Mouse (Mus musculus) embryo, embryonic 10.5 days (tissue): ENCODE measurements around the gene Dok3.

ENCODE experiments used
- DNase-seq: peaks from one replicate; pipeline ENCODE4 v3.0.0-alpha.2; 2015; ENCODE audit warnings: low spot score

The Dok3 gene

GRCm38 (mm10) chr13:55540933-55541332 lies 11.8 kb upstream of the Dok3 start:
- DNase-seq: no peak

- peak; percentile 99 for DNase-seq
Measured at GRCm38 (mm10) chr13:55536194-55537175, 7.4 kb upstream of the Dok3 start, which contains the start of gene Ddx41. Gene Ddx41 (minus strand): TSS chr13:55536658.

- DNase-seq: no peak
Measured at GRCm38 (mm10) chr13:55535796-55536193, 6.7 kb upstream of the Dok3 start.

- DNase-seq: no peak
Measured at GRCm38 (mm10) chr13:55535191-55535590, 6.1 kb upstream of the Dok3 start.

- DNase-seq: no peak
Measured at GRCm38 (mm10) chr13:55527834-55528772, 993 bp downstream of the Dok3 start.

- no peak for DNase-seq
Measured at GRCm38 (mm10) chr13:55527212-55527611, 1.9 kb downstream of the Dok3 start.

GRCm38 (mm10) chr13:55525733-55526553 lies 3.2 kb downstream of the Dok3 start:
- DNase-seq: no peak

- no peak for DNase-seq
Measured at GRCm38 (mm10) chr13:55523951-55524600, 5.0 kb downstream of the Dok3 start.

GRCm38 (mm10) chr13:55523278-55523677 lies 5.8 kb downstream of the Dok3 start:
- peak; percentile 36 for DNase-seq

- no peak for DNase-seq
Measured at GRCm38 (mm10) chr13:55522730-55523129, 6.4 kb downstream of the Dok3 start.

- DNase-seq: no peak
Measured at GRCm38 (mm10) chr13:55519606-55520005, 9.5 kb downstream of the Dok3 start.

- DNase-seq: peak; percentile 93
Measured at GRCm38 (mm10) chr13:55516955-55517354, 12.1 kb downstream of the Dok3 start.

- no peak for DNase-seq
Measured at GRCm38 (mm10) chr13:55513828-55514227, 15.3 kb downstream of the Dok3 start.

GRCm38 (mm10) chr13:55513111-55513748 lies 15.9 kb downstream of the Dok3 start, which contains the start of gene Pdlim7:
Gene Pdlim7 (minus strand): TSS chr13:55513676.
- peak; percentile 91 for DNase-seq

GRCm38 (mm10) chr13:55512379-55513031 lies 16.6 kb downstream of the Dok3 start:
- peak; percentile 86 for DNase-seq

GRCm38 (mm10) chr13:55511492-55511861 lies 17.6 kb downstream of the Dok3 start:
- peak; percentile 65 for DNase-seq

- peak; percentile 82 for DNase-seq
Measured at GRCm38 (mm10) chr13:55510668-55511491, 18.2 kb downstream of the Dok3 start.

GRCm38 (mm10) chr13:55510332-55510667 lies 18.8 kb downstream of the Dok3 start:
- DNase-seq: no peak

- DNase-seq: no peak
Measured at GRCm38 (mm10) chr13:55508531-55508930, 20.6 kb downstream of the Dok3 start.
